Mouse (Mus musculus) G1E (cell line): ENCODE data around the gene Slc22a15. TPM values are rescaled to one million over a fixed set of nuclear protein-coding genes. Genes with fewer than 3 reads are reported as not detected.

Experiments
- ATAC-seq: 2 replicates; pipeline ENCODE4 v1.8.0; 2016; ENCODE audit warnings: mild to moderate bottlenecking; ENCODE audit not compliant: insufficient number of reproducible peaks, poor library complexity, low FRiP score, severe bottlenecking; ENCODE audit errors: extremely low read depth
- DNase-seq: peaks from one replicate; pipeline ENCODE4 v3.0.0; 2012; ENCODE audit warnings: low spot score
- H3K27me3 ChIP-seq: 2 replicates; pipeline ENCODE4 v1.6.1; 2012; ENCODE audit warnings: mild to moderate bottlenecking, low read length, inconsistent platforms; ENCODE audit not compliant: insufficient read depth
- H3K36me3 ChIP-seq: replicated peaks from 2 replicates; pipeline ENCODE3; 2012; ENCODE audit warnings: mild to moderate bottlenecking, inconsistent platforms
- H3K4me1 ChIP-seq: 2 replicates; pipeline ENCODE4 v1.6.1; 2012; ENCODE audit warnings: low read depth, low read length, inconsistent platforms, mixed read lengths; ENCODE audit not compliant: insufficient read depth
- H3K4me3 ChIP-seq: 2 replicates; pipeline ENCODE4 v1.5.1; 2012; ENCODE audit warnings: low read depth, mild to moderate bottlenecking, inconsistent platforms, low read length, moderate library complexity, mixed read lengths
- H3K9me3 ChIP-seq: replicated peaks from 2 replicates; pipeline ENCODE4 v1.6.1; 2012; ENCODE audit warnings: inconsistent platforms
- CTCF ChIP-seq: IDR thresholded peaks from 2 replicates; pipeline ENCODE4 v1.5.1; 2012; ENCODE audit warnings: low read depth, low read length, inconsistent platforms, mixed read lengths
- GATA1 ChIP-seq: IDR thresholded peaks from 2 replicates; pipeline ENCODE4 v1.6.1; 2012; ENCODE audit warnings: borderline replicate concordance, low read length, inconsistent platforms, mixed read lengths
- GATA2 ChIP-seq: IDR thresholded peaks from 2 replicates; pipeline ENCODE4 v1.6.1; 2012; ENCODE audit warnings: low read depth, low read length, inconsistent platforms, borderline replicate concordance
- POLR2AphosphoS5 ChIP-seq: IDR thresholded peaks from 2 replicates; pipeline ENCODE4 v1.6.1; 2012; ENCODE audit warnings: low read depth, low read length, inconsistent platforms; ENCODE audit not compliant: insufficient replicate concordance
- TAL1 ChIP-seq: conservative IDR thresholded peaks from 2 replicates; pipeline ENCODE4 v1.6.1; 2012; ENCODE audit warnings: low read depth, low read length, inconsistent platforms, mixed read lengths
- polyA plus RNA-seq: library from polyadenylated mRNA; stranded (reverse); fragments of >175 nt; gene quantifications from 2 replicates; pipeline ENCODE4 v1.2.3, GENCODE M21; 2012
- total RNA-seq, 2 experiments: library from RNA; stranded (forward) in 1 of 2; stranded (reverse) in 1 of 2; fragments of 200-1000 nt in 1 of 2; fragments of >200 nt in 1 of 2; fragmentation: Nextera tagmentation in 1 of 2; gene quantifications; 2 replicates each; pipeline ENCODE4 v1.2.3; 2014 to 2017

Gene Slc22a15
- total and polyA plus RNA-seq, 3 experiments, result 0.33 TPM; not detected in 2

- Histone ChIP-seq H3K4me1 (no peaks in the 10 kb centered on the region), H3K27me3 (no peaks in the 10 kb centered on the region), H3K36me3 (no peaks in the 10 kb centered on the region), H3K4me3 (no peak overlapping the region), H3K9me3 (no peaks in the 10 kb centered on the region)
- no peak for DNase-seq
- no peak for ATAC-seq
- TF ChIP-seq TAL1 (no peak), POLR2AphosphoS5 (no peak), GATA1 (no peak), CTCF (no peak), GATA2 (no peak)
Observed at GRCm38 (mm10) chr3:101939865-101940264, 15.6 kb upstream of the Slc22a15 start.

DNA sequence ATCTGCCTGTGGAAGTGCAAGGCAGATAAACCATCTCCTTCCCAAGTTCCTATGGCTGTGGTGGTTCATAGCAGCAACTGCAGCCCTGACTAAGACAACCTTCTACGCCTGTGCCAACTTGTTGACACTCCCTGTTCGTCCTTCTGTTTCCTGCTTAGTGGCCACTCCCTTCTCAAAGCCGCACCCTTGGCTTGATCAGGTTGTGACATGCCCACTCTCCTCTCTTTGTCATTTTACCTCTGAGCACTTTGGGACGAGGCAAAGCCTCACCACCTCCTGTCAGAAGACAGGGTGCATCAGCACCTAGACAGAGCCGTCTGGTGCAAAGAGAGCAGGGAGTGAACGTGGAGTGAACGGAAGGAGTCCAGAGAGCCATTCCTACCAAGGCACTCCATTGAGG lies 14.9 kb upstream of the Slc22a15 start:
- H3K4me1 ChIP-seq, result no peaks in the 10 kb centered on the region
- no peaks in the 10 kb centered on the region for H3K9me3 ChIP-seq
- no peaks in the 10 kb centered on the region for H3K27me3 ChIP-seq
- TF ChIP-seq GATA2, result no peak
- no peak for TF ChIP-seq POLR2AphosphoS5
- no peak for TF ChIP-seq TAL1
- no peak for TF ChIP-seq GATA1
- no peak for TF ChIP-seq CTCF
- DNase-seq (no peak), ATAC-seq (no peak)
- no peak overlapping the region for H3K4me3 ChIP-seq
- no peaks in the 10 kb centered on the region for H3K36me3 ChIP-seq

- DNase-seq, result no peak
- Histone ChIP-seq H3K4me1 (no peaks in the 10 kb centered on the region), H3K9me3 (no peaks in the 10 kb centered on the region), H3K27me3 (no peaks in the 10 kb centered on the region), H3K36me3 (no peaks in the 10 kb centered on the region), H3K4me3 (no peak overlapping the region)
- no peak for TF ChIP-seq POLR2AphosphoS5
- no peak for TF ChIP-seq TAL1
- no peak for TF ChIP-seq CTCF
- TF ChIP-seq GATA1, result no peak
- no peak for TF ChIP-seq GATA2
- no peak for ATAC-seq
Observed at GRCm38 (mm10) chr3:101936369-101936768, 12.1 kb upstream of the Slc22a15 start.

DNA sequence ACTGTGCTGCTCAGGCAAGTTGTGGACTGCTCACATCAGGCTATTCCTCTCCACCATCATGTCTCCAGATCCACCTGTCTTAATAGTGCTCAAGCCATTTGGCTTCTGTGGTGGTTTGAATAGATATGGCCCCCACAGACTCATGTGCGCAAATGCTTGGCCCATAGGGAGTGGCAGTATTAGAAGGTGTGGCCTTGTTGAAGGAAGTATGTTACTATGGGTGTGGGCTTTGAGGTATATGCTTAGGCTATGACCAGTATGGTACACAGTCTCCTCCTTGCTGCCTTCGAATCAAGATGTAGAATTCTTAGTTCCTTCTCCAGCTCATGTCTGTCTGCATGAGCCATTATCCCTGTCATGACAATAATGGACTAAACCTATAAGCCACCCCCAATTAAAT lies 9.6 kb upstream of the Slc22a15 start:
- ATAC-seq (no peak), DNase-seq (no peak)
- Histone ChIP-seq H3K4me3 (no peak overlapping the region), H3K4me1 (no peaks in the 10 kb centered on the region), H3K9me3 (no peaks in the 10 kb centered on the region), H3K27me3 (0 out of 2 replicates have a peak, but pooled peaks cover 3% of the 10 kb centered on the region), H3K36me3 (no peaks in the 10 kb centered on the region)
- no peak for TF ChIP-seq POLR2AphosphoS5
- TF ChIP-seq GATA1, result no peak
- no peak for TF ChIP-seq TAL1
- no peak for TF ChIP-seq GATA2
- TF ChIP-seq CTCF, result no peak

DNA sequence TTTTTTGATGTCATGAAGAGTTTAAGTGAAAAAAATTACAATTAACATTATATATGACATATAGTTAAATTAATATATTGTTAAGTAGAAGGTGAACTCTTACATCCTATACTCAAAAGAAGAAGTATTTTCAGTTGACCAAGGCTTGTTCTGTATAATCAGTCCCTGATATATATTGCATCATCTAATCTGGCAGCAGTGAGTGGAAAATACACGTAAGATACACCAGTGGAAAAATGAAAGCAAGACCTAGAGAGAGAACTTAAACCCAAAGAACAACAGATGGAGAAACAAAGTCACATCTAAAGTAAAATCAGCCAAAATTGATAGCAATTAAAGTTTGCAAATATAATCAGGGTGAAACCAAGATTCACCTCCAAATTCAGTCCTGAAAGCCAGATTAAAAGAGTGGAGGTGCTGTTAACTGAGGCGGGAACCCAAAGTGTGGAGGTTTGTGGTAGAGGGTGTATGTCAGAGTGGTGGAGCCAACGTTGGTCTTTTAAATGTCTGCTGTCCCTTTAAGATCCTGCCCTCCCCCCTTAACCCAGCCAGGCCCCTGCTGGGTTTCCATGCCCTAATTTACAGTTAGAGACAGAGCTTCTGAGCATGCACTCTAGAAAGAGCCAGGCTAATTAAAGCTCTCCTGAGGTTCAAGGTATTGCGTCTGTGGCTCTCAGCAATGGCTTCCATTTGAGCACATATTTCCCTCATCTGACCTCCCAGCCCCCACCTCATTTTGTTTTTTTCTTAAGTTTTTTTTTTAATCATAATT lies 5.0 kb upstream of the Slc22a15 start:
- ATAC-seq, result no peak
- TF ChIP-seq CTCF (no peak), GATA2 (no peak), TAL1 (no peak), POLR2AphosphoS5 (no peak), GATA1 (no peak)
- no peaks in the 10 kb centered on the region for H3K36me3 ChIP-seq
- H3K4me3 ChIP-seq, result no peak overlapping the region
- H3K27me3 ChIP-seq, result 0 out of 2 replicates have a peak, but pooled peaks cover 3% of the 10 kb centered on the region
- peaks cover 3% of the 10 kb centered on the region; the same call in 1 of the 2 replicates for H3K9me3 ChIP-seq
- H3K4me1 ChIP-seq, result no peaks in the 10 kb centered on the region
- DNase-seq, result no peak

- ATAC-seq (no peak), DNase-seq (no peak)
- TF ChIP-seq POLR2AphosphoS5, result no peak
- no peak for TF ChIP-seq CTCF
- no peak for TF ChIP-seq TAL1
- no peak for TF ChIP-seq GATA1
- no peak for TF ChIP-seq GATA2
- Histone ChIP-seq H3K4me3 (no peak overlapping the region), H3K36me3 (no peaks in the 10 kb centered on the region), H3K9me3 (peaks cover 9% of the 10 kb centered on the region), H3K27me3 (0 out of 2 replicates have a peak, but pooled peaks cover 3% of the 10 kb centered on the region), H3K4me1 (no peaks in the 10 kb centered on the region)
Observed at GRCm38 (mm10) chr3:101926636-101927035, 2.4 kb upstream of the Slc22a15 start.

- ATAC-seq (no peak), DNase-seq (no peak)
- Histone ChIP-seq H3K9me3 (peaks cover 9% of the 10 kb centered on the region), H3K36me3 (no peaks in the 10 kb centered on the region), H3K4me1 (no peaks in the 10 kb centered on the region), H3K27me3 (no peaks in the 10 kb centered on the region), H3K4me3 (no peak overlapping the region)
- TF ChIP-seq GATA1 (no peak), CTCF (no peak)
Observed at GRCm38 (mm10) chr3:101925663-101926062, 1.4 kb upstream of the Slc22a15 start.
